Mouse (Mus musculus) spleen, adult 12 weeks (tissue): Measurements from ENCODE around the gene Hoxb3.

Experiments
- DNase-seq: peaks from one replicate; pipeline ENCODE4 v3.0.0; 2022; ENCODE audit warnings: low spot score

Hoxb3 gene

GRCm38 (mm10) chr11:96302381-96303150 is 20.6 kb upstream of the Hoxb3 start:
- DNase-seq = no peak

GRCm38 (mm10) chr11:96303151-96304099 is 19.7 kb upstream of the Hoxb3 start, which contains the start of gene Hoxb5:
Gene Hoxb5, plus strand, starts transcription at chr11:96303336.
- DNase-seq = peak; percentile 35

- no peak for DNase-seq
These were observed 18.5 kb upstream of the Hoxb3 start for GRCm38 (mm10) chr11:96304381-96305195.

- DNase-seq = no peak
These were observed 17.5 kb upstream of the Hoxb3 start for GRCm38 (mm10) chr11:96305505-96306182.

GRCm38 (mm10) chr11:96306183-96306907 is 16.8 kb upstream of the Hoxb3 start:
- DNase-seq = no peak

GRCm38 (mm10) chr11:96306908-96307269 is 16.2 kb upstream of the Hoxb3 start:
- no peak for DNase-seq

GRCm38 (mm10) chr11:96308763-96309162 is 14.4 kb upstream of the Hoxb3 start:
- no peak for DNase-seq

- no peak for DNase-seq
These were observed 13.8 kb upstream of the Hoxb3 start for GRCm38 (mm10) chr11:96309288-96309687.

GRCm38 (mm10) chr11:96310183-96310938 is 12.8 kb upstream of the Hoxb3 start:
- DNase-seq = no peak

- DNase-seq = no peak
These were observed 12.0 kb upstream of the Hoxb3 start for GRCm38 (mm10) chr11:96311097-96311496.

- no peak for DNase-seq
These were observed 11.4 kb upstream of the Hoxb3 start for GRCm38 (mm10) chr11:96311520-96312417.

GRCm38 (mm10) chr11:96313134-96313533 is 10.0 kb upstream of the Hoxb3 start:
- no peak for DNase-seq

- DNase-seq = no peak
These were observed 9.2 kb upstream of the Hoxb3 start for GRCm38 (mm10) chr11:96313806-96314428.

- DNase-seq = no peak
These were observed 8.3 kb upstream of the Hoxb3 start for GRCm38 (mm10) chr11:96314671-96315343.

GRCm38 (mm10) chr11:96315344-96315681 is 7.8 kb upstream of the Hoxb3 start:
- no peak for DNase-seq

- no peak for DNase-seq
These were observed 6.2 kb upstream of the Hoxb3 start for GRCm38 (mm10) chr11:96316696-96317607.
